Mouse (Mus musculus) hindbrain, embryonic 14.5 days (tissue): ENCODE results near the gene Cnot10. TPM values are rescaled to one million over a fixed set of nuclear protein-coding genes. Genes with fewer than 3 reads are reported as not detected.

Source experiments
- ATAC-seq: fragments of 200-750 bp; cut with Nextera tagmentation; 2 replicates; pipeline ENCODE4 v1.8.0; 2017; ENCODE audit warnings: moderate number of reproducible peaks, mild to moderate bottlenecking, moderate TSS enrichment, moderate library complexity; ENCODE audit not compliant: low FRiP score
- DNase-seq: peaks from one replicate; pipeline ENCODE4 v3.0.0-alpha.2; 2015; ENCODE audit warnings: low spot score
- H3K27ac ChIP-seq: fragments of 300-500 bp; sonication (generic); 2 replicates; pipeline ENCODE4 v1.5.1; 2014; ENCODE audit warnings: mild to moderate bottlenecking, moderate library complexity
- H3K27me3 ChIP-seq: fragments of 300-500 bp; sonication (generic); 2 replicates; pipeline ENCODE4 v1.6.1; 2014; ENCODE audit warnings: mild to moderate bottlenecking, low read length, mixed read lengths; ENCODE audit not compliant: control insufficient read depth, insufficient read depth
- H3K36me3 ChIP-seq: fragments of 300-500 bp; sonication (generic); replicated peaks from 2 replicates; pipeline ENCODE4 v1.6.1; 2014; ENCODE audit not compliant: control insufficient read depth, insufficient read depth
- H3K4me1 ChIP-seq: fragments of 300-500 bp; sonication (generic); replicated peaks from 2 replicates; pipeline ENCODE4 v1.6.1; 2014; ENCODE audit warnings: antibody characterized with exemption, low read length, mixed read lengths; ENCODE audit not compliant: control insufficient read depth, insufficient read depth
- H3K4me2 ChIP-seq: fragments of 300-500 bp; sonication (generic); replicated peaks from 2 replicates; pipeline ENCODE4 v1.6.1; 2014; ENCODE audit warnings: mild to moderate bottlenecking, moderate library complexity
- H3K4me3 ChIP-seq: fragments of 300-500 bp; sonication (generic); replicated peaks from 2 replicates; pipeline ENCODE4 v1.5.1; 2014; ENCODE audit warnings: mild to moderate bottlenecking, low read length
- H3K9ac ChIP-seq: fragments of 300-500 bp; sonication (generic); 2 replicates; pipeline ENCODE4 v1.6.1; 2014
- H3K9me3 ChIP-seq: fragments of 300-500 bp; sonication (generic); 2 replicates; pipeline ENCODE4 v1.6.1; 2016; ENCODE audit warnings: low read length; ENCODE audit not compliant: control insufficient read depth
- WGBS: fragments of 180-500 bp; shearing (Covaris S2); extraction: QIAGEN DNeasy Blood & Tissue Kit; methylation state at CpG from one replicate; pipeline ENCODE4 v1.1.7; 2014; 5-methylcytosine and 5-hydroxymethylcytosine counted together
- polyA plus RNA-seq: library from polyadenylated mRNA; unstranded; fragments of >200 nt; fragmentation: Nextera tagmentation; extraction: Ambion mirVana; gene quantifications from 2 replicates; pipeline ENCODE4 v1.2.1, GENCODE M21; 2014

The Cnot10 gene
- polyA plus RNA-seq, 1 experiment from 2014 or later, result 51.2 TPM

- Histone ChIP-seq H3K36me3 (no peaks in the 10 kb centered on the region), H3K4me3 (no peak overlapping the region), H3K4me1 (no peaks in the 10 kb centered on the region), H3K27me3 (no peaks in the 10 kb centered on the region), H3K27ac (no peak overlapping the region), H3K4me2 (no peak overlapping the region), H3K9me3 (no peaks in the 10 kb centered on the region), H3K9ac (no peak overlapping the region)
- 68% methylated on average over 5 of the region's 5 CpGs for WGBS
- ATAC-seq (no peak), DNase-seq (no peak)
Measured at GRCm38 (mm10) chr9:114573528-114573927, 66.5 kb downstream of the Cnot10 start.

GRCm38 (mm10) chr9:114568682-114569474, 71.1 kb downstream of the Cnot10 start:
- H3K4me3 ChIP-seq, result no peak overlapping the region
- no peak overlapping the region for H3K27ac ChIP-seq
- ATAC-seq, result no peak
- no peak overlapping the region for H3K9ac ChIP-seq
- H3K9me3 ChIP-seq, result no peaks in the 10 kb centered on the region
- no peaks in the 10 kb centered on the region for H3K27me3 ChIP-seq
- DNase-seq, result no peak
- 90% methylated on average over 5 of the region's 5 CpGs for WGBS
- no peaks in the 10 kb centered on the region; the same call in 1 of the 2 replicates for H3K4me1 ChIP-seq
- H3K36me3 ChIP-seq, result no peaks in the 10 kb centered on the region
- H3K4me2 ChIP-seq, result no peak overlapping the region

GRCm38 (mm10) chr9:114564667-114565066, 75.3 kb downstream of the Cnot10 start:
- Histone ChIP-seq H3K4me2 (peak overlapping the region; percentile 69), H3K9me3 (no peaks in the 10 kb centered on the region), H3K4me3 (peak overlapping the region; percentile 67), H3K4me1 (peaks cover 26% of the 10 kb centered on the region; the same call in 1 of the 2 replicates), H3K36me3 (no peaks in the 10 kb centered on the region), H3K27me3 (peaks cover 33% of the 10 kb centered on the region), H3K9ac (peak overlapping the region; percentile 73), H3K27ac (no peak overlapping the region)
- no peak for DNase-seq
- 2% methylated on average over 10 of the region's 10 CpGs for WGBS
- ATAC-seq, result no peak

DNA sequence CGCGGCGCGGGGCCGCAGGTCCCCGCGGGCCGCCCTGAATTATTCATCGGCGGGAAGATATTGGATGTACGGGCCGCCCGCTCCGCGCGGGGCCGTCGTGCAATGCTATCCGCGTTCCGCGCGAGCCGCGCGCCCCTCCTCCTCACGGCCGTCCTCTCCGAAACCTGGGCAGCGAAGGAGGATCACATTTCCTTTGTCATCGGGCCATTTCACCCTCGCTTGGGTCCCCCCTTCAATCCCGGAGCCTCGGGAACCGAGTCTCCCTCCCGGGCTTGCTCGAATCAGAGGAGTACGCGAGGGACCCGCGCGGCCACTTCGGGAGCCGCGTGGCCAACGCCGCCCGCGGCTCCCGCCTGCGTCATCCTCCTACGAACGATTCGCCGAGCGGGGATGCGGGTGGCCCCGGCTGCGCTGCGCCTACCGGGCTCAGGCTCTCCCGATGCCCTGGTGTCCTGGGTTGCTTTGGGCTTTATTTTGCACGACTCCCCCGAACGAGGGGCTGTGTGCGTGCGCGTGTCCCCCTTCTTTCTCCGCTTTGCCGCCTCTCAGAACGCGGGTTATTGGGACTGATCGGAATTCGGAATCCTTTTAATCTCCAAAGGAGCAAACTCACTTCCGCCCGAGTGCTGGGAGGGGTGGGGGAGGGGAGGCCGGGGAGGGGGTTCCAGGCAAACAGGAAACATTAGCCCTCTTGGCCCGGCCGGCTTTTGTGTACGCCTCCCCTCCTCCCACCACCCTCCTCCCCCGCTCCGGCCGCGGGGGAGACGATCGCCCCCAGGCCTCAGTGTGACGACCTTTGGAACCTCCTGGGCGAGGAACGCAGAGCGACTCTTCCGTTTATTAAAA, 76.0 kb downstream of the Cnot10 start, which contains the start of gene Trim71:
Gene Trim71 (minus strand): TSS at position 609 of the 846 bp plus-strand sequence.
- H3K27ac ChIP-seq, result peak within 1 kb of the TSS; percentile 75
- H3K27me3 ChIP-seq, result peaks cover 39% of the 10 kb centered on the region
- WGBS, result under 1% methylated on average over 87 of the region's 91 CpGs
- no peaks in the 10 kb centered on the region for H3K9me3 ChIP-seq
- peak within 1 kb of the TSS; percentile 73 for H3K9ac ChIP-seq
- ATAC-seq (peak; percentile 73), DNase-seq (peak; percentile 57)
- peak within 1 kb of the TSS; percentile 69 for H3K4me2 ChIP-seq
- no peaks in the 10 kb centered on the region for H3K36me3 ChIP-seq
- peaks cover 26% of the 10 kb centered on the region; the same call in 1 of the 2 replicates for H3K4me1 ChIP-seq
- peak within 1 kb of the TSS; percentile 67 for H3K4me3 ChIP-seq

GRCm38 (mm10) chr9:114562919-114563751, 76.8 kb downstream of the Cnot10 start:
- peaks cover 26% of the 10 kb centered on the region; the same call in 1 of the 2 replicates for H3K4me1 ChIP-seq
- H3K9ac ChIP-seq, result peak overlapping the region; percentile 73
- peak; percentile 75 for ATAC-seq
- H3K27ac ChIP-seq, result peak overlapping the region; percentile 75
- no peaks in the 10 kb centered on the region for H3K9me3 ChIP-seq
- WGBS, result under 1% methylated on average over 99 of the region's 122 CpGs
- peak overlapping the region; percentile 69 for H3K4me2 ChIP-seq
- peaks cover 48% of the 10 kb centered on the region for H3K27me3 ChIP-seq
- peak overlapping the region; percentile 67 for H3K4me3 ChIP-seq
- DNase-seq, result peak; percentile 65
- no peaks in the 10 kb centered on the region for H3K36me3 ChIP-seq

DNA sequence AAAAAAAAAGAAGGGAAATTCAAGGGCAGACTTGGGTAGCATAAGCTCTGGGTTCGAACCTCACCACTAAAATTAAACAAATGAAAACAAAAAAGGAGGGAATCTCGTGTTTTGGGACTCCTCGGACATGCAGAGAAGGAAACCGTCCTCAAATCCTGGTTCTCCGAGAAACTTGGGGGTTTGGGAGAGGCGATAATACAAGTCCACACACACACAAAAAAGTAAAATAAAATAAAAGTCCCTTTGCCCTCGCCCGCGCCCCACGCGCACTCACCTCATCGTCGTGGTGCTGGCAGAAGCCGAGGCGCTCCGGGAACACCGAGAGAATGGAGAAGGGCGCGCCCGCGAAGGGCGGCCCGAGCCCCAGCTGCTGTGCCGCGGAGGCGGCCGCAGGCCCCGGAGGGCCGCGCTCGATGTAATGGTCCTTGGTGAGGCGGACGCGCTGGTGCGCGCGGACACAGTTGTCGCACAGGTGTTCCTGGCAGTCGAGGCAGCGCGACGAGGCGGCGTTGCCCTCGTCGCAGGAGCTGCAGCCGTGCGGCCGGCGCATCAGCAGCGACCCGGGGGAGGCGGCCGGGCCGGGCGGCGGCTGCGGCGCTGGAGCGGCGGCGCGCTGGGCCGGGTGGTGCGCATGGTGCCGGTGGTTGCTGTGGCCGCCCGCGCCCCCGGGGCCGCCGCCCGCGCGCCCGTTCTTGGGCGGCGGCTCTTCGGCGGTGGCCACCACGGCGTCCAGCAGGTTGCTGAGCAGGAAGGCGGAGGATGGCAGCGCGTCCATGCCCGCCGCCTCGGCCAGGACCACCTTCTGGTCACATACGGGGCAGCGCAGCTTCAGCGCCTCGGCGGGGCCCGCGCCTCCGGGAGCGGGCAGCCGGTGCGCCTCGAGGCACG, 77.7 kb downstream of the Cnot10 start:
- under 1% methylated on average over 61 of the region's 101 CpGs for WGBS
- peak overlapping the region; percentile 67 for H3K4me3 ChIP-seq

DNA sequence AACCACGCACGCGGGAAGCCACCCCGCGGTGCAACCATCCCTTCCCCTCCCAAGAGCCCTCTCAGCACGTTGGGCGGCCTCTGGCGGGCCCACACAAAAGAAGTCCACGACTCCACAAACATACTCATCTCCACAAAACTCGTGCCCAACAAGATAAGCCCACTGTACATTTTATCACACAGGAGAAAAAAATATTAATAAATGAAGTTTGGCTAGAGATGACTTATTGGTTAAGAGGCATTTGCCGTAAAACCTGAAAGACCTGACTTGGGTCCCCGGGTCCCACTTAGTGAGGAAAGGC, 78.4 kb downstream of the Cnot10 start:
- peak overlapping the region; percentile 67 for H3K4me3 ChIP-seq
- no peak overlapping the region for H3K27ac ChIP-seq
- H3K4me1 ChIP-seq, result peaks cover 26% of the 10 kb centered on the region; the same call in 1 of the 2 replicates
- no peak overlapping the region for H3K9ac ChIP-seq
- no peak for DNase-seq
- peaks cover 50% of the 10 kb centered on the region for H3K27me3 ChIP-seq
- H3K4me2 ChIP-seq, result peak overlapping the region; percentile 69
- H3K36me3 ChIP-seq, result no peaks in the 10 kb centered on the region
- no peaks in the 10 kb centered on the region for H3K9me3 ChIP-seq
- under 1% methylated on average over 12 of the region's 12 CpGs for WGBS
- ATAC-seq, result no peak

More for the DNA sequence above, 77.7 kb downstream of the Cnot10 start:
- Histone ChIP-seq H3K36me3 (no peaks in the 10 kb centered on the region), H3K9me3 (no peaks in the 10 kb centered on the region), H3K4me2 (peak overlapping the region; percentile 69), H3K9ac (peak overlapping the region; percentile 73), H3K27ac (no peak overlapping the region), H3K27me3 (peaks cover 50% of the 10 kb centered on the region), H3K4me1 (peaks cover 26% of the 10 kb centered on the region; the same call in 1 of the 2 replicates)
- DNase-seq (no peak), ATAC-seq (no peak)
